Mouse (Mus musculus) CD4-positive naive resting alpha-beta T cell, adult 76 days (primary cell): ENCODE measurements around the gene Lbh. TPM values are rescaled to one million over a fixed set of nuclear protein-coding genes. Genes with fewer than 3 reads are reported as not detected.

Experiments
- total RNA-seq: library from RNA; stranded (reverse); gene quantifications from one replicate; pipeline ENCODE4 v1.2.4, GENCODE M21; 2023

The Lbh gene
- total RNA-seq = 228 TPM

DNA sequence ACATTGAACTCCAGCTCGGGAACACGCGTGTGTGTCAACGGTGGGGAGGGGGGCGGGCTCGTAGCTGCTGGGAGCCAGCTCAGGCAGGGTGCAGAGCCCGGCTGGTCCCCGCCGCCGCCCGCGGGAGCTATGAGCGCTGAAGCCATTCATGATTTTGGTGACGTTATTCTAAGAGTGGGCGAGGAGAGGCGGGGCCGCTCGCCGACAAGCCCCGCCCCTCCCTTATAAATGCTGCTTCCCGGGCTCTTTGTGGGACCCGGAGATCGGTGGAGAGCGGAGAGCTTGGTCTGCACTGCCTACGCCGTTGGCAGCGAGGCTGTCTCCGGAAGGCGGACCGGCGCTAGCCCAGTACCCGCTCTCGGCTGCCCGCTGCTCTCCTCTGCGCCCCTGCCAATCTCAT lies at the start of gene Lbh:
Lbh (plus strand) TSS at position 253 of the 400 bp plus-strand sequence.

Other genes with a start within 250 kb of the Lbh start
- gene Ypel5, start 81.9 kb upstream of the Lbh start, total RNA-seq = 154 TPM
- 14.7 TPM for gene Lclat1, start 189.7 kb downstream of the Lbh start, total RNA-seq